Mouse (Mus musculus): ENCODE results near the gene Srsf12. TPM values are rescaled to one million over a fixed set of nuclear protein-coding genes. Genes with fewer than 3 reads are reported as not detected.

Srsf12 gene
- polyA plus RNA-seq, 1 experiment from 2014 or later: 0.16 TPM

GRCm38 (mm10) chr4:33247479-33248053 is 38.8 kb downstream of the Srsf12 start:
- Histone ChIP-seq H3K36me3 (ENCODE audit: insufficient read depth, low read length) (peaks cover 19% of the 10 kb centered on the region; the same call in 1 of the 2 replicates), H3K9ac (replicated peaks; ENCODE audit: low read depth) (peak overlapping the region; percentile 100), H3K9me3 (ENCODE audit: low read length) (no peaks in the 10 kb centered on the region), H3K4me1 (ENCODE audit: insufficient read depth, low read depth, low read length) (peaks cover 9% of the 10 kb centered on the region; the same call in 1 of the 2 replicates), H3K27ac (ENCODE audit: low read length) (peak overlapping the region; percentile 100), H3K4me3 (ENCODE audit: low read depth, low read length) (peak overlapping the region; percentile 100), H3K4me2 (replicated peaks; ENCODE audit: low read depth, low read length) (peak overlapping the region; percentile 57), H3K27me3 (replicated peaks; ENCODE audit: insufficient read depth, low read length) (no peaks in the 10 kb centered on the region)
- 3% methylated on average over 54 of the region's 60 CpGs for WGBS
- TF ChIP-seq EP300 (IDR thresholded peaks at IDR 0.05) (peak; percentile 65; the same call in 1 of the 2 replicates), CTCF (IDR thresholded peaks at IDR 0.05) (no peak)
- peak; percentile 90 for ATAC-seq
- DNase-seq (ENCODE audit: low spot score): peak; percentile 99

GRCm38 (mm10) chr4:33248062-33248889 is 39.5 kb downstream of the Srsf12 start:
- Histone ChIP-seq H3K4me3 (ENCODE audit: low read depth, low read length) (peak overlapping the region; percentile 100), H3K27me3 (replicated peaks; ENCODE audit: insufficient read depth, low read length) (no peaks in the 10 kb centered on the region), H3K4me2 (replicated peaks; ENCODE audit: low read depth, low read length) (peak overlapping the region; percentile 60), H3K27ac (ENCODE audit: low read length) (peak overlapping the region; percentile 100), H3K9me3 (ENCODE audit: low read length) (no peaks in the 10 kb centered on the region), H3K4me1 (ENCODE audit: insufficient read depth, low read depth, low read length) (peaks cover 9% of the 10 kb centered on the region; the same call in 1 of the 2 replicates), H3K36me3 (ENCODE audit: insufficient read depth, low read length) (peaks cover 16% of the 10 kb centered on the region; the same call in 1 of the 2 replicates), H3K9ac (replicated peaks; ENCODE audit: low read depth) (peak overlapping the region; percentile 100)
- ATAC-seq (peak; percentile 91), DNase-seq (ENCODE audit: low spot score) (peak; percentile 99)
- 0 out of 2 replicates have a peak, but pooled peaks have one; percentile 1 for TF ChIP-seq EP300 (IDR thresholded peaks at IDR 0.05)
- TF ChIP-seq CTCF (IDR thresholded peaks at IDR 0.05): no peak
- under 1% methylated on average over 67 of the region's 88 CpGs for WGBS

GRCm38 (mm10) chr4:33248915-33249314 is 40.1 kb downstream of the Srsf12 start:
- peak overlapping the region; percentile 100 for H3K4me3 ChIP-seq (ENCODE audit: low read depth, low read length)
- DNase-seq (ENCODE audit: low spot score) (no peak), ATAC-seq (no peak)
- H3K27me3 ChIP-seq (replicated peaks; ENCODE audit: insufficient read depth, low read length): no peaks in the 10 kb centered on the region
- peaks cover 9% of the 10 kb centered on the region; the same call in 1 of the 2 replicates for H3K4me1 ChIP-seq (ENCODE audit: insufficient read depth, low read depth, low read length)
- peak overlapping the region; percentile 100 for H3K27ac ChIP-seq (ENCODE audit: low read length)
- H3K9me3 ChIP-seq (ENCODE audit: low read length): no peaks in the 10 kb centered on the region
- TF ChIP-seq EP300 (IDR thresholded peaks at IDR 0.05) (0 out of 2 replicates have a peak, but pooled peaks have one; percentile 35), CTCF (IDR thresholded peaks at IDR 0.05) (peak; percentile 26; the same call in 1 of the 2 replicates)
- under 1% methylated on average over 4 of the region's 4 CpGs for WGBS
- peak overlapping the region; percentile 100 for H3K9ac ChIP-seq (replicated peaks; ENCODE audit: low read depth)
- peak overlapping the region; percentile 60 for H3K4me2 ChIP-seq (replicated peaks; ENCODE audit: low read depth, low read length)
- H3K36me3 ChIP-seq (ENCODE audit: insufficient read depth, low read length): peaks cover 12% of the 10 kb centered on the region; the same call in 1 of the 2 replicates

GRCm38 (mm10) chr4:33249716-33250230 is 41.0 kb downstream of the Srsf12 start:
- Histone ChIP-seq H3K9me3 (ENCODE audit: low read length) (no peaks in the 10 kb centered on the region), H3K36me3 (ENCODE audit: insufficient read depth, low read length) (peaks cover 6% of the 10 kb centered on the region; the same call in 1 of the 2 replicates), H3K27me3 (replicated peaks; ENCODE audit: insufficient read depth, low read length) (no peaks in the 10 kb centered on the region), H3K4me2 (replicated peaks; ENCODE audit: low read depth, low read length) (no peak overlapping the region), H3K4me3 (ENCODE audit: low read depth, low read length) (no peak overlapping the region), H3K27ac (ENCODE audit: low read length) (no peak overlapping the region), H3K9ac (replicated peaks; ENCODE audit: low read depth) (no peak overlapping the region), H3K4me1 (ENCODE audit: insufficient read depth, low read depth, low read length) (peaks cover 9% of the 10 kb centered on the region; the same call in 1 of the 2 replicates)
- DNase-seq (ENCODE audit: low spot score) (no peak), ATAC-seq (no peak)
- no peak for TF ChIP-seq EP300 (IDR thresholded peaks at IDR 0.05)
- WGBS: 43% methylated on average over 1 of the region's 1 CpGs

- Histone ChIP-seq H3K4me2 (replicated peaks; ENCODE audit: low read depth, low read length) (no peak overlapping the region), H3K27ac (ENCODE audit: low read length) (no peak overlapping the region), H3K4me1 (ENCODE audit: insufficient read depth, low read depth, low read length) (peaks cover 5% of the 10 kb centered on the region; the same call in 1 of the 2 replicates), H3K4me3 (ENCODE audit: low read depth, low read length) (no peak overlapping the region), H3K27me3 (replicated peaks; ENCODE audit: insufficient read depth, low read length) (no peaks in the 10 kb centered on the region), H3K36me3 (ENCODE audit: insufficient read depth, low read length) (peaks cover 1% of the 10 kb centered on the region; the same call in 1 of the 2 replicates), H3K9ac (replicated peaks; ENCODE audit: low read depth) (no peak overlapping the region), H3K9me3 (ENCODE audit: low read length) (no peaks in the 10 kb centered on the region)
- ATAC-seq (no peak), DNase-seq (ENCODE audit: low spot score) (no peak)
- 79% methylated on average over 2 of the region's 2 CpGs for WGBS
- TF ChIP-seq CTCF (IDR thresholded peaks at IDR 0.05): no peak
- no peak for TF ChIP-seq EP300 (IDR thresholded peaks at IDR 0.05)
Observed at GRCm38 (mm10) chr4:33250867-33251266, 42.1 kb downstream of the Srsf12 start.

GRCm38 (mm10) chr4:33254706-33255105 is 45.9 kb downstream of the Srsf12 start:
- no peak overlapping the region for H3K27ac ChIP-seq (ENCODE audit: low read length)
- no peak overlapping the region for H3K9ac ChIP-seq (replicated peaks; ENCODE audit: low read depth)
- 80% methylated on average over 4 of the region's 4 CpGs for WGBS
- H3K27me3 ChIP-seq (replicated peaks; ENCODE audit: insufficient read depth, low read length): no peaks in the 10 kb centered on the region
- H3K4me3 ChIP-seq (ENCODE audit: low read depth, low read length): no peak overlapping the region
- no peaks in the 10 kb centered on the region for H3K36me3 ChIP-seq (ENCODE audit: insufficient read depth, low read length)
- ATAC-seq: no peak
- no peaks in the 10 kb centered on the region for H3K4me1 ChIP-seq (ENCODE audit: insufficient read depth, low read depth, low read length)
- no peak for DNase-seq (ENCODE audit: low spot score)
- no peaks in the 10 kb centered on the region for H3K9me3 ChIP-seq (ENCODE audit: low read length)
- TF ChIP-seq CTCF (IDR thresholded peaks at IDR 0.05) (no peak), EP300 (IDR thresholded peaks at IDR 0.05) (no peak)
- no peak overlapping the region for H3K4me2 ChIP-seq (replicated peaks; ENCODE audit: low read depth, low read length)
